Mouse (Mus musculus): ENCODE measurements around the gene Pgf. TPM values are rescaled to one million over a fixed set of nuclear protein-coding genes. Genes with fewer than 3 reads are reported as not detected.

Gene Pgf
- not detected in 2 replicates for total RNA-seq (2017)

GRCm38 (mm10) chr12:85177740-85178239 lies at the start of gene Pgf:
Pgf (minus strand) TSS chr12:85177790.
- no peak for ATAC-seq (ENCODE audit: extremely low read depth, insufficient number of reproducible peaks, low FRiP score, poor library complexity, severe bottlenecking)

DNA sequence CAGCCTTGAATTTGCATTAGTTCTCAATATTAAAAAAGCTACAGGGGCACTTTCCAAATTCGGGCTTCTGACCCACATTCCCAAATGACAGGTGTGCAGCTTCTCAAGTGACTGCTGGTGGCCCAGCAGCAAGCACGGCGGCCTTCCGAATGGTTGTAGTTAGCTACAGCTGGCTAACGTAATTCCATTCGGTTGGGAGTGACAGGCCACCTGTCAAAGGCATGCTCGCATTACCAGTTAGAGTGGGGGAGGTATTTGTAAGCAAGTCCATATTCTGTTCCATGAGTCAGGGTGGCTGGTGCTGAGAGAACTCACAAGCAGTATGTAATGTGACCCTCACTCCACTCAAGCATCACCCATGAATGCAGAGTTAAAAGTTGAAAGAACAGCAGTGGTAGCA lies 49.6 kb upstream of the Pgf start:
- no peak for ATAC-seq (ENCODE audit: extremely low read depth, insufficient number of reproducible peaks, low FRiP score, poor library complexity, severe bottlenecking)

GRCm38 (mm10) chr12:85219905-85220290 lies 42.3 kb upstream of the Pgf start:
- ATAC-seq (ENCODE audit: extremely low read depth, insufficient number of reproducible peaks, low FRiP score, poor library complexity, severe bottlenecking), result no peak

DNA sequence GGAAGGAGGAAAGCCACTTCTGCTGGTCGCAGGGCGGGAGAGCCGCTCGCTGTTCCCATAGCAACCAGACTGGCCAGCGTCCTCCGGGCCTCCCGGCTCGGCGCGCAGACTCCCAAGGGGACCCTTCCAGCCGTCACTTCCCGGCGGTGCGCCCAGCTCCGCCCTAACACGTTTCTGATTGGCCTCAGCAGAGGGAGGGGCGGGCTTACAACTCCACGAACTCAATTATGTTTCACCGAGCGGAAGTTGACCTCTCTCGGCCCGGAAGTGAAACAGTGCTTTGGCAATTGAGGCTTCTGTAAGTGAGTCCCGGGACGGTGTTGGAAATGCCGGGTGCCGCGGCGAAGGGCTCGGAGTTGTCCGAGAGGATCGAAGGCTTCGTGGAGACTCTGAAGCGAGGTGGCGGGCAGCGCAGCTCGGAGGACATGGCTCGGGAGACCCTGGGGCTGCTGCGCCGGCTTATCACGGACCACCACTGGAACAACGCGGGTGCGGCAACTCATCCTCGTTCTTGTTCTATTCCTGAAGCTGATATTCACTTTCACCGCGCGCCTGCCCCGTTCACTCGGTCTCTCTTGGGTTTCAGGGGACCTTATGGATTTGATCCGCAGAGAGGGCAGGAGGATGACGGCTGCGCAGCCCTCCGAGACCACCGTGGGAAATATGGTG lies 41.8 kb upstream of the Pgf start, which contains the start of gene Eif2b2:
Eif2b2 (plus strand) TSS at position 246 of the 669 bp plus-strand sequence.
- ATAC-seq (ENCODE audit: extremely low read depth, insufficient number of reproducible peaks, low FRiP score, poor library complexity, severe bottlenecking), result peak; percentile 99

- no peak for ATAC-seq (ENCODE audit: extremely low read depth, insufficient number of reproducible peaks, low FRiP score, poor library complexity, severe bottlenecking)
Observed at GRCm38 (mm10) chr12:85217733-85218310, 40.2 kb upstream of the Pgf start.

DNA sequence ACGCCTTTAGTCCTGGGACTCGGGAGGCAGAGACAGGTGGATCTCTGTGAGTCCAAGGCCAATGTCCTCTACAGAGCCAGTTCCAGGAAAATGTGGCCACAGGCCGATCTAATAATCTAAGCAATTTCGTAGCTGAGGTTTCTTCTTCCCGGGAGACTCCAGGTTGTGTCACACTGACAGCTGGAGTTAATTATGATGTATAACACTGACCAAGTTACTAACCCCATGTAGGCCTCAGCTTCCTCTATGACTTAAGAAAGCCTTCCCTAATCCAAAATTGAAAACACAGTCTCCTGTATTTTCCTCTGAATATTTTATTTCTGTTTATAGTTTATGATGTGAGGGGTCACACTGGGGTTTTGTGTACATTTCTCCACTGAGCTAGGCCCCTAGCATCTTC lies 37.4 kb upstream of the Pgf start:
- no peak for ATAC-seq (ENCODE audit: extremely low read depth, insufficient number of reproducible peaks, low FRiP score, poor library complexity, severe bottlenecking)

GRCm38 (mm10) chr12:85208687-85209199 lies 31.2 kb upstream of the Pgf start:
- ATAC-seq (ENCODE audit: extremely low read depth, insufficient number of reproducible peaks, low FRiP score, poor library complexity, severe bottlenecking), result no peak

DNA sequence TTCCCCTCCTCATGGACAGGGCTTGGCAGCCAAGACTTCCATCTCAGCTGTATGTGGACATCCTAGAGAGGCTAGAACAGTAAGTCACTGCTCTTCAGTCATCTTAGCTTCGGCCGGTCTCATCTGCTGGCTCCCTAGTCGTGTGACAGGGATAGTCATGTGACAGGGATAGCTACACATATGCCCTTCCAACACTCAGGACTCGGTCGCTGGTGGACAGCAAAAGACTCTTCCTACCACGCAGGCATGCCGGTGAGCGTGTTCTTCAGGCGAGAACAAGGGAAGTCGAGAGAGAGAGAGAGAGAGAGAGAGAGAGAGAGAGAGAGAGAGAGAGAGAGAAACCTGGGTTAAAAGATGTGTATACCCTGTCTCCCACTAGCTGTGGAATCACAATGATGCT lies 27.8 kb upstream of the Pgf start:
- ATAC-seq (ENCODE audit: extremely low read depth, insufficient number of reproducible peaks, low FRiP score, poor library complexity, severe bottlenecking), result no peak

DNA sequence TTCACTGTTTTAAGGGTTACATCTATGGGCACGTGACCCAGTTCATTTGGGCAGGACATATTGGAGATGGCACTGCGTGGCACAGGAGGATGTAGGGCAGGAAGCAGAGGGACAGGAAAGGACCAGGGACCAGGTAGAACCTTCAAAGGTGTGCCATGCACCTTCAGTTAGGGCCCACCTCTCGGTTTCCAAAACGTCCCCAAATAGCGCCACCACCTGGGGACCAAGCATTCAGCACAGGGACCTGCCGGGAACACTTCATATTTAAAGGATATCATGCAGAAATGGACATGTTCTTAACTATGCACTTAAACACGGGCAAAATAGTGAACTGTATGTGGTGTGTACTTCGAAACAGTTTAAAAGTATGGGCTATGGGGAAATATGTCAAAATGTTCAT lies 26.5 kb upstream of the Pgf start:
- no peak for ATAC-seq (ENCODE audit: extremely low read depth, insufficient number of reproducible peaks, low FRiP score, poor library complexity, severe bottlenecking)

GRCm38 (mm10) chr12:85203699-85204098 lies 26.1 kb upstream of the Pgf start:
- no peak for ATAC-seq (ENCODE audit: extremely low read depth, insufficient number of reproducible peaks, low FRiP score, poor library complexity, severe bottlenecking)

- ATAC-seq (ENCODE audit: extremely low read depth, insufficient number of reproducible peaks, low FRiP score, poor library complexity, severe bottlenecking), result no peak
Observed at GRCm38 (mm10) chr12:85202191-85202590, 24.6 kb upstream of the Pgf start.

DNA sequence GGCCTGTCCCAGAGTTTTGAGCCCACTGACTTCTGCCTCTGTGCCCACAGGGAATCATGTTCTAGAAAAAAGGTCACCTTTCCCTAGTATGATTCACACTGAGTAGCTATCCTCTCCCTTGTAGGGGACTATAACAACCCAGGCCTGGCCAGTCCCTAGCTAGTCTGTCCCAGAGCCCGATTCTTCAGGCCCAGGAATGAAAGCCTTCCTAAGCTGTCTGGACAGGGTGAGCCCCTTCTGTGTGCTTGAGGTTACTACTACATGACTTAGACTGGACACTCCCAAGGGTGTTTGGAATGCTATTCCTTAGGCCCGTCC lies 24.2 kb upstream of the Pgf start:
- no peak for ATAC-seq (ENCODE audit: extremely low read depth, insufficient number of reproducible peaks, low FRiP score, poor library complexity, severe bottlenecking)

- no peak for ATAC-seq (ENCODE audit: extremely low read depth, insufficient number of reproducible peaks, low FRiP score, poor library complexity, severe bottlenecking)
Observed at GRCm38 (mm10) chr12:85200929-85201829, 23.6 kb upstream of the Pgf start.

DNA sequence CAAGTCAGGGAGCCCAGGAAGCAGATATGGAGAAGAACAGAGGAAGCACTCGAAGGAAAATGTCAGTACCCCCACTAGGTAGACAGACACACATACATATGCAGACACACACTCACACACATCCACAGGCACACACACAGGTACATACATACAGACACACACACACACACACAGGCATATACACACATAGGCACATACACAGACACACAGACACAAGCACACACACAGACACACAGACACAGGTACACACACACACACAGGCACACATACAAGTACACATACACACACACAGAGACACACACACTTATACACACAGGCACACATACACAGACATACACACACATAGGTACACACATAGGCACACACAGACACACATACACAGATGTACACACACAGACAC lies 22.4 kb upstream of the Pgf start:
- no peak for ATAC-seq (ENCODE audit: extremely low read depth, insufficient number of reproducible peaks, low FRiP score, poor library complexity, severe bottlenecking)

- no peak for ATAC-seq (ENCODE audit: extremely low read depth, insufficient number of reproducible peaks, low FRiP score, poor library complexity, severe bottlenecking)
Observed at GRCm38 (mm10) chr12:85197936-85198335, 20.3 kb upstream of the Pgf start.

GRCm38 (mm10) chr12:85197371-85197770 lies 19.8 kb upstream of the Pgf start:
- no peak for ATAC-seq (ENCODE audit: extremely low read depth, insufficient number of reproducible peaks, low FRiP score, poor library complexity, severe bottlenecking)

DNA sequence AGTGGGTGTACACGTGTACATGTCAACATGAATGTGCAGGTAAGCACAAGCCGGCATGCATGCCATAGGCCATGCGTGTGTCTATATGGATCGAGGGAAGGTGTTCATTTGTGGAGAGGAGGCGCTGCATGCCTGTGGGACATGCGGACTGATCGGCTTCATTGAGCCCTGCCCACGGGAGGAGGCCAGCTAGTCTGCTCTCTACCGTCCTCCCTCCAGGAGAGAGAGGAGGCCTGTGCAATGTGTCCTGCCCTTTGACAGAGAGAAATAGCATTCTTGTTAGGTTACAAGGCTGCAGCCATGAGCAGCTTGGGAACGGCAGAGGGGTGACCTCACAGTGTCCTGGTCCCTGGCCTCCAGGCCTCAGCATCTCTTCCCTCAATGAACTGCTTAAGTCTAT lies 18.6 kb upstream of the Pgf start:
- no peak for ATAC-seq (ENCODE audit: extremely low read depth, insufficient number of reproducible peaks, low FRiP score, poor library complexity, severe bottlenecking)

DNA sequence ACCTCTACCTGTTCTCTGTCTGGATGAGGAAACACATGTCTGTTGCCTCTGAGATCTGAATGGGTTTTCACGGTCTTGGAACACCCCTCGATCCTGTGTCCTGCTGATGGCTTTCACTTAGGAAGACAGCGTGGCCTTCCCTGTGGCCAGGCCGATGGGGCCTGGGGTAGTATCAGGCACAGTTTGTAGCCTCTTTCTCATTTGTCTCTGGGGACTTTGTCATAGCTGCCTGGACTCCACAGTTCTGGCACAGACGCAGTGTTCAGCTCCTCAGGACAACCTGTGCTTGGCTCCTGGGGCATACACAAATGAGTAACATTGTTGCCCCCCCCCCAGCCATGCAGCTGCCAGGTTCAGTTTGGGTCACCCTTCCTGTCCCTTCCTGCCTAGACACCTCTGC lies 17.5 kb upstream of the Pgf start:
- no peak for ATAC-seq (ENCODE audit: extremely low read depth, insufficient number of reproducible peaks, low FRiP score, poor library complexity, severe bottlenecking)

DNA sequence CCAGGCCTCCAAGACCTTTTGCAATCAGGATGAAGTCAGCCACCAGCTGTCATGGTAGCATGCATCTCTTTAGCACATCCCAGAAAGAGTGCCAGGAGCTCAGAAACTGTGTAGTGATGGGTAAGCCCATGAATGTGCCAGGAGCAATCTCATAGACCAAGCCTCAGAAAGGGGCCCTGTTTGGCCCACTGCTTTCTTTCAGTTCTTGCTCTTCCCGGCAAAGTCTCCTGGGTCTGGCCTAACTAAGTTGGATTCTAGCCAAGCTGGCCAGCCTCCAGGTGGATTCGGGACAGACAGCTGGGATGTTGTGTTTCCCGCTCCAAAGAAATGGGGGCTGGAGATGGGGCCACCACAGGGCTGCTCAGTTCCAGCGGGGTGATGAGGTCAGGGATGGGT lies 17.0 kb upstream of the Pgf start:
- no peak for ATAC-seq (ENCODE audit: extremely low read depth, insufficient number of reproducible peaks, low FRiP score, poor library complexity, severe bottlenecking)
